ENCODE assay signal across 24 mouse cellular contexts in the genomic region with DNA sequence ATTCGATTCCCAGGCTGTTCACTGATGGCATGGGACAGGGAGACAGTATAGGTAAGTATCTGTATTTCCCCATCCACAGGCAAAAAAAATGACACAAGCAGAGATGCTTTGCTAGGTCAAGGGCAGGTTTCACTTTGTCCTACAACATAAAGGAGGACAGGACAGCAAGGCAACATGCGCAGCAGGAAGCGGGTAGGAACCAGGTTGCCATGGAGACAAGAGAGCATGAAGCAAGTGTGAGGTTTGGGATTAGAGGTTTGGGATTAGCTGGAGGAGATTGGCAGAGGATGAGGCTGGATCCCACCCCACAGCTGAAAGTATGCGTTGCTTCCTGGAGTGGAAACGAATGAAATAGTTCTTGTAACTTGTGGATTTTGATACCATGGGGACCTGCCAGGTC.
DNase-seq lines count a peak whose midpoint lies in the region; ATAC-seq and TF ChIP-seq lines count a peak whose summit lies in the region.
"Had no signal": no experiment of that assay in that cellular context is flagged by ENCODE, and none has a peak within 500 bp of the region (broad histone marks: within the 10 kb centered on the region; RNA-seq: fewer than 3 reads in every experiment).

No protein-coding gene starts in this region.

- H3K4me2 ChIP-seq in forebrain, postnatal 0 days (ENCODE audit: low read depth): no peak overlapping the region
- H3K4me2 ChIP-seq in hindbrain, postnatal 0 days (ENCODE audit: low read depth, low read length): no peak overlapping the region
- H3K4me2 ChIP-seq in hindbrain, embryonic 13.5 days: no peak overlapping the region
- no peak overlapping the region for H3K4me2 ChIP-seq in midbrain, embryonic 16.5 days (ENCODE audit: low read length)
- H3K4me2 ChIP-seq in midbrain, embryonic 15.5 days: no peak overlapping the region
- H3K4me2 ChIP-seq: embryonic facial prominence, embryonic 13.5 days; forebrain, embryonic 13.5 days; heart, embryonic 13.5 days had no signal

- H3K4me1 ChIP-seq in forebrain, postnatal 0 days (ENCODE audit: insufficient read depth): no peaks in the 10 kb centered on the region
- H3K4me1 ChIP-seq in forebrain, embryonic 10.5 days: 0 out of 2 replicates have a peak, but pooled peaks cover 3% of the 10 kb centered on the region
- H3K4me1 ChIP-seq in hindbrain, postnatal 0 days (ENCODE audit: insufficient read depth, low read length): peaks cover 13% of the 10 kb centered on the region; the same call in 1 of the 2 replicates
- peaks cover 27% of the 10 kb centered on the region for H3K4me1 ChIP-seq in hindbrain, embryonic 13.5 days (replicated peaks)
- peaks cover 7% of the 10 kb centered on the region; the same call in 1 of the 2 replicates for H3K4me1 ChIP-seq in midbrain, embryonic 16.5 days (ENCODE audit: control insufficient read depth, insufficient read depth, low read length)
- 0 out of 2 replicates have a peak, but pooled peaks cover 8% of the 10 kb centered on the region for H3K4me1 ChIP-seq in midbrain, embryonic 15.5 days
- H3K4me1 ChIP-seq: embryonic facial prominence, embryonic 13.5 days had no signal

- peak; percentile 20 for DNase-seq in forebrain, postnatal 0 days
- no peak for DNase-seq in forebrain, embryonic 10.5 days (ENCODE audit: extremely low spot score, low spot score)
- peak; percentile 48 for DNase-seq in hindbrain, postnatal 0 days (ENCODE audit: low spot score)
- no peak for DNase-seq in left cerebral cortex, adult 11 months (ENCODE audit: low spot score)
- DNase-seq: adrenal gland, postnatal 10 days; adrenal gland, postnatal 36 days; cerebellum, adult 11 months; cerebellum, adult 2 months; cerebellum, adult 9-11 months; cerebellum, postnatal 25 days; gastrocnemius, adult 2 months; gastrocnemius, postnatal 14 days; heart, adult 18-20 months; heart, postnatal 14 days; heart, postnatal 4 days had no signal

- no peaks in the 10 kb centered on the region for H3K9me3 ChIP-seq in forebrain, postnatal 0 days (ENCODE audit: low read length)
- H3K9me3 ChIP-seq in forebrain, embryonic 10.5 days: no peaks in the 10 kb centered on the region
- H3K9me3 ChIP-seq in hindbrain, postnatal 0 days (ENCODE audit: low read length): no peaks in the 10 kb centered on the region
- no peaks in the 10 kb centered on the region for H3K9me3 ChIP-seq in hindbrain, embryonic 13.5 days
- no peaks in the 10 kb centered on the region for H3K9me3 ChIP-seq in midbrain, embryonic 16.5 days (replicated peaks; ENCODE audit: control insufficient read depth, low read length, poor library complexity, severe bottlenecking)
- no peaks in the 10 kb centered on the region for H3K9me3 ChIP-seq in midbrain, embryonic 15.5 days
- H3K9me3 ChIP-seq: embryonic facial prominence, embryonic 10.5 days; embryonic facial prominence, embryonic 13.5 days; forebrain, embryonic 13.5 days; heart, embryonic 13.5 days had no signal

- TF ChIP-seq CTCF in forebrain, postnatal 0 days (IDR thresholded peaks at IDR 0.05; ENCODE audit: low read depth): no peak
- no peak for TF ChIP-seq CTCF in hindbrain, postnatal 0 days (IDR thresholded peaks at IDR 0.05; ENCODE audit: low read depth)

- WGBS in forebrain, postnatal 0 days: 57% methylated on average over 5 of the region's 5 CpGs
- 85% methylated on average over 5 of the region's 5 CpGs for WGBS in forebrain, embryonic 10.5 days
- WGBS in hindbrain, postnatal 0 days: 59% methylated on average over 5 of the region's 5 CpGs
- WGBS in hindbrain, embryonic 13.5 days: 74% methylated on average over 5 of the region's 5 CpGs
- WGBS in midbrain, embryonic 16.5 days: 40% methylated on average over 5 of the region's 5 CpGs
- 60% methylated on average over 5 of the region's 5 CpGs for WGBS in midbrain, embryonic 15.5 days

- H3K27ac ChIP-seq in forebrain, postnatal 0 days (ENCODE audit: low read depth, low read length): no peak overlapping the region
- no peak overlapping the region for H3K27ac ChIP-seq in forebrain, embryonic 10.5 days
- no peak overlapping the region for H3K27ac ChIP-seq in hindbrain, postnatal 0 days
- no peak overlapping the region for H3K27ac ChIP-seq in hindbrain, embryonic 13.5 days
- no peak overlapping the region for H3K27ac ChIP-seq in midbrain, embryonic 16.5 days (ENCODE audit: low read length)
- no peak overlapping the region for H3K27ac ChIP-seq in midbrain, embryonic 15.5 days
- H3K27ac ChIP-seq: embryonic facial prominence, embryonic 10.5 days; embryonic facial prominence, embryonic 13.5 days; forebrain, embryonic 13.5 days; gastrocnemius, adult 2 months; heart, embryonic 13.5 days had no signal

- no peaks in the 10 kb centered on the region for H3K36me3 ChIP-seq in forebrain, postnatal 0 days (ENCODE audit: insufficient read depth)
- no peaks in the 10 kb centered on the region for H3K36me3 ChIP-seq in forebrain, embryonic 10.5 days (replicated peaks)
- H3K36me3 ChIP-seq in hindbrain, postnatal 0 days (ENCODE audit: insufficient read depth, low read length): no peaks in the 10 kb centered on the region
- H3K36me3 ChIP-seq in hindbrain, embryonic 13.5 days: no peaks in the 10 kb centered on the region
- H3K36me3 ChIP-seq in midbrain, embryonic 16.5 days (ENCODE audit: control insufficient read depth, insufficient read depth, low read length): no peaks in the 10 kb centered on the region
- no peaks in the 10 kb centered on the region for H3K36me3 ChIP-seq in midbrain, embryonic 15.5 days (replicated peaks)
- H3K36me3 ChIP-seq: embryonic facial prominence, embryonic 10.5 days; embryonic facial prominence, embryonic 13.5 days; heart, embryonic 13.5 days had no signal

- H3K9ac ChIP-seq in forebrain, postnatal 0 days: no peak overlapping the region
- no peak overlapping the region for H3K9ac ChIP-seq in hindbrain, postnatal 0 days (replicated peaks; ENCODE audit: low read length)
- H3K9ac ChIP-seq in hindbrain, embryonic 13.5 days: no peak overlapping the region
- no peak overlapping the region for H3K9ac ChIP-seq in midbrain, embryonic 16.5 days (ENCODE audit: low read depth, low read length)
- H3K9ac ChIP-seq in midbrain, embryonic 15.5 days: no peak overlapping the region
- H3K9ac ChIP-seq: embryonic facial prominence, embryonic 13.5 days; forebrain, embryonic 13.5 days; heart, embryonic 13.5 days had no signal

- no peak for ATAC-seq in forebrain, postnatal 0 days
- no peak for ATAC-seq in hindbrain, postnatal 0 days
- no peak for ATAC-seq in hindbrain, embryonic 13.5 days (ENCODE audit: low FRiP score)
- ATAC-seq in midbrain, embryonic 16.5 days: peak; percentile 62; the same call in 1 of the 2 replicates
- no peak for ATAC-seq in midbrain, embryonic 15.5 days (replicated peaks)
- ATAC-seq: forebrain, embryonic 13.5 days; forebrain, embryonic 16.5 days had no signal

- no peak overlapping the region for H3K4me3 ChIP-seq in forebrain, postnatal 0 days (ENCODE audit: low read depth, low read length)
- H3K4me3 ChIP-seq in forebrain, embryonic 10.5 days: no peak overlapping the region
- no peak overlapping the region for H3K4me3 ChIP-seq in hindbrain, postnatal 0 days (ENCODE audit: low read length)
- H3K4me3 ChIP-seq in hindbrain, embryonic 13.5 days: no peak overlapping the region
- H3K4me3 ChIP-seq in midbrain, embryonic 16.5 days (ENCODE audit: low read depth, low read length): no peak overlapping the region
- H3K4me3 ChIP-seq in midbrain, embryonic 15.5 days: no peak overlapping the region
- H3K4me3 ChIP-seq: embryonic facial prominence, embryonic 10.5 days; embryonic facial prominence, embryonic 13.5 days; erythroblast, embryonic 14.5 days; forebrain, embryonic 13.5 days; gastrocnemius, adult 2 months; heart, embryonic 13.5 days had no signal

- H3K27me3 ChIP-seq in forebrain, postnatal 0 days (ENCODE audit: insufficient read depth, low read length): no peaks in the 10 kb centered on the region
- H3K27me3 ChIP-seq in forebrain, embryonic 10.5 days (ENCODE audit: poor library complexity, severe bottlenecking): no peaks in the 10 kb centered on the region
- H3K27me3 ChIP-seq in hindbrain, postnatal 0 days (ENCODE audit: insufficient read depth, low read length): no peaks in the 10 kb centered on the region
- H3K27me3 ChIP-seq in hindbrain, embryonic 13.5 days: no peaks in the 10 kb centered on the region
- H3K27me3 ChIP-seq in midbrain, embryonic 16.5 days (ENCODE audit: control insufficient read depth, insufficient read depth, low read depth, low read length): no peaks in the 10 kb centered on the region
- H3K27me3 ChIP-seq in midbrain, embryonic 15.5 days (replicated peaks): no peaks in the 10 kb centered on the region
- H3K27me3 ChIP-seq: embryonic facial prominence, embryonic 13.5 days; forebrain, embryonic 13.5 days; heart, embryonic 13.5 days had no signal

Comparison
In these comparisons a context has a peak if more than half of its experiments do, and no peak if none do; other contexts are left out.
1. DNase-seq: peak in forebrain, postnatal 0 days (single experiment) and hindbrain, postnatal 0 days (single experiment); none in forebrain, embryonic 10.5 days (single experiment) and left cerebral cortex, adult 11 months (single experiment).